Mouse (Mus musculus) hindbrain, embryonic 13.5 days (tissue): ENCODE measurements at regions not wholly inside any gene's neighbourhood (a gene's known extent, or its start where the extent isn't known, plus 50 kb on each side); places are given as distances from the start of the nearest gene placed in this dataset.

ENCODE experiments used
- ATAC-seq: fragments of 200-750 bp; cut with Nextera tagmentation; 2 replicates; pipeline ENCODE4 v1.8.0; 2017; ENCODE audit warnings: moderate TSS enrichment; ENCODE audit not compliant: low FRiP score
- H3K27ac ChIP-seq: fragments of 300-500 bp; sonication (generic); 2 replicates; pipeline ENCODE4 v1.5.1; 2015; ENCODE audit warnings: inconsistent platforms, mild to moderate bottlenecking, moderate library complexity
- H3K27me3 ChIP-seq: fragments of 300-500 bp; sonication (generic); 2 replicates; pipeline ENCODE4 v1.6.1; 2015; ENCODE audit warnings: mild to moderate bottlenecking, inconsistent platforms
- H3K36me3 ChIP-seq: fragments of 300-500 bp; sonication (generic); 2 replicates; pipeline ENCODE4 v1.6.1; 2015; ENCODE audit warnings: mild to moderate bottlenecking, inconsistent platforms
- H3K4me1 ChIP-seq: fragments of 300-500 bp; sonication (generic); replicated peaks from 2 replicates; pipeline ENCODE4 v1.6.1; 2015; ENCODE audit warnings: inconsistent platforms
- H3K4me2 ChIP-seq: fragments of 300-500 bp; sonication (generic); 2 replicates; pipeline ENCODE4 v1.6.1; 2015; ENCODE audit warnings: inconsistent platforms, mild to moderate bottlenecking, moderate library complexity
- H3K4me3 ChIP-seq: fragments of 300-500 bp; sonication (generic); 2 replicates; pipeline ENCODE4 v1.5.1; 2015; ENCODE audit warnings: mild to moderate bottlenecking, inconsistent platforms
- H3K9ac ChIP-seq: fragments of 300-500 bp; sonication (generic); 2 replicates; pipeline ENCODE4 v1.6.1; 2015; ENCODE audit warnings: mild to moderate bottlenecking, inconsistent platforms
- H3K9me3 ChIP-seq: fragments of 300-500 bp; sonication (generic); 2 replicates; pipeline ENCODE4 v1.6.1; 2016; ENCODE audit warnings: inconsistent platforms
- whole genome bisulfite sequencing: fragments of 180-500 bp; shearing (Covaris S2); methylation state at CpG from one replicate; pipeline ENCODE4 v1.1.7; 2015; 5-methylcytosine and 5-hydroxymethylcytosine counted together

- H3K4me3 ChIP-seq, result no peak overlapping the region
- no peaks in the 10 kb centered on the region for H3K4me1 ChIP-seq
- H3K9me3 ChIP-seq, result no peaks in the 10 kb centered on the region
- no peak overlapping the region for H3K9ac ChIP-seq
- no peak for ATAC-seq
- 93% methylated on average over 1 of the region's 1 CpGs for WGBS
- H3K4me2 ChIP-seq, result no peak overlapping the region
- no peaks in the 10 kb centered on the region for H3K36me3 ChIP-seq
- H3K27me3 ChIP-seq, result no peaks in the 10 kb centered on the region
- no peak overlapping the region for H3K27ac ChIP-seq
Observed at GRCm38 (mm10) chr4:70160525-70161224, 249.6 kb downstream of the Cdk5rap2 start.

- ATAC-seq, result no peak
- Histone ChIP-seq H3K9me3 (no peaks in the 10 kb centered on the region), H3K4me1 (no peaks in the 10 kb centered on the region), H3K27ac (no peak overlapping the region), H3K36me3 (no peaks in the 10 kb centered on the region), H3K9ac (no peak overlapping the region), H3K4me3 (no peak overlapping the region), H3K27me3 (no peaks in the 10 kb centered on the region), H3K4me2 (no peak overlapping the region)
- 94% methylated on average over 1 of the region's 1 CpGs for WGBS
Observed at GRCm38 (mm10) chr4:70160062-70160461, 250.2 kb downstream of the Cdk5rap2 start.

GRCm38 (mm10) chr4:70153179-70153578 lies 257.1 kb downstream of the Cdk5rap2 start:
- ATAC-seq, result no peak
- no peaks in the 10 kb centered on the region for H3K9me3 ChIP-seq
- no peaks in the 10 kb centered on the region for H3K27me3 ChIP-seq
- H3K4me1 ChIP-seq, result no peaks in the 10 kb centered on the region
- no peak overlapping the region for H3K9ac ChIP-seq
- no peak overlapping the region for H3K4me3 ChIP-seq
- WGBS, result 62% methylated on average over 3 of the region's 3 CpGs
- no peak overlapping the region for H3K4me2 ChIP-seq
- no peaks in the 10 kb centered on the region for H3K36me3 ChIP-seq
- no peak overlapping the region for H3K27ac ChIP-seq

- no peak for ATAC-seq
- H3K9ac ChIP-seq, result no peak overlapping the region
- H3K27me3 ChIP-seq, result no peaks in the 10 kb centered on the region
Observed at GRCm38 (mm10) chr4:70109011-70109410, 301.2 kb downstream of the Cdk5rap2 start.

GRCm38 (mm10) chr4:70105776-70106175 lies 304.5 kb downstream of the Cdk5rap2 start:
- ATAC-seq, result no peak
- H3K27me3 ChIP-seq, result no peaks in the 10 kb centered on the region
- 80% methylated on average over 2 of the region's 2 CpGs for WGBS

More at GRCm38 (mm10) chr4:70109011-70109410, 301.2 kb downstream of the Cdk5rap2 start:
- H3K4me3 ChIP-seq, result no peak overlapping the region
- no peak overlapping the region for H3K4me2 ChIP-seq
- H3K4me1 ChIP-seq, result no peaks in the 10 kb centered on the region
- H3K27ac ChIP-seq, result no peak overlapping the region
- no peaks in the 10 kb centered on the region for H3K36me3 ChIP-seq
- H3K9me3 ChIP-seq, result no peaks in the 10 kb centered on the region

GRCm38 (mm10) chr4:70097353-70097752 lies 312.9 kb downstream of the Cdk5rap2 start:
- no peak for ATAC-seq
- no peaks in the 10 kb centered on the region for H3K27me3 ChIP-seq

More at GRCm38 (mm10) chr4:70105776-70106175, 304.5 kb downstream of the Cdk5rap2 start:
- Histone ChIP-seq H3K9me3 (no peaks in the 10 kb centered on the region), H3K4me3 (no peak overlapping the region), H3K4me2 (no peak overlapping the region), H3K27ac (no peak overlapping the region), H3K4me1 (no peaks in the 10 kb centered on the region), H3K36me3 (no peaks in the 10 kb centered on the region), H3K9ac (no peak overlapping the region)

GRCm38 (mm10) chr4:70078206-70078605 lies 332.0 kb downstream of the Cdk5rap2 start:
- Histone ChIP-seq H3K4me2 (no peak overlapping the region), H3K9ac (no peak overlapping the region), H3K27me3 (no peaks in the 10 kb centered on the region), H3K36me3 (no peaks in the 10 kb centered on the region), H3K4me1 (no peaks in the 10 kb centered on the region), H3K9me3 (no peaks in the 10 kb centered on the region), H3K4me3 (no peak overlapping the region), H3K27ac (no peak overlapping the region)
- ATAC-seq, result no peak

More at GRCm38 (mm10) chr4:70097353-70097752, 312.9 kb downstream of the Cdk5rap2 start:
- H3K4me2 ChIP-seq, result no peak overlapping the region
- H3K9ac ChIP-seq, result no peak overlapping the region
- H3K36me3 ChIP-seq, result no peaks in the 10 kb centered on the region
- 83% methylated on average over 3 of the region's 3 CpGs for WGBS
- no peaks in the 10 kb centered on the region for H3K9me3 ChIP-seq
- H3K4me1 ChIP-seq, result no peaks in the 10 kb centered on the region
- H3K4me3 ChIP-seq, result no peak overlapping the region
- H3K27ac ChIP-seq, result no peak overlapping the region

GRCm38 (mm10) chr4:70062516-70062915 lies 347.7 kb downstream of the Cdk5rap2 start:
- no peaks in the 10 kb centered on the region for H3K27me3 ChIP-seq
- no peaks in the 10 kb centered on the region for H3K4me1 ChIP-seq
- no peaks in the 10 kb centered on the region for H3K9me3 ChIP-seq
- no peaks in the 10 kb centered on the region for H3K36me3 ChIP-seq
- no peak for ATAC-seq
- H3K27ac ChIP-seq, result no peak overlapping the region
- H3K9ac ChIP-seq, result no peak overlapping the region
- H3K4me2 ChIP-seq, result no peak overlapping the region
- H3K4me3 ChIP-seq, result no peak overlapping the region
- WGBS, result 74% methylated on average over 1 of the region's 1 CpGs

GRCm38 (mm10) chr4:70058831-70059544 lies 351.3 kb downstream of the Cdk5rap2 start:
- Histone ChIP-seq H3K4me3 (no peak overlapping the region), H3K9ac (no peak overlapping the region), H3K27me3 (no peaks in the 10 kb centered on the region), H3K36me3 (no peaks in the 10 kb centered on the region), H3K27ac (no peak overlapping the region), H3K4me1 (no peaks in the 10 kb centered on the region), H3K4me2 (no peak overlapping the region), H3K9me3 (no peaks in the 10 kb centered on the region)
- WGBS, result 75% methylated on average over 12 of the region's 12 CpGs
- peak; percentile 77 for ATAC-seq

GRCm38 (mm10) chr4:70053136-70053535 lies 357.1 kb downstream of the Cdk5rap2 start:
- no peaks in the 10 kb centered on the region for H3K4me1 ChIP-seq
- WGBS, result 79% methylated on average over 2 of the region's 2 CpGs
- H3K9me3 ChIP-seq, result no peaks in the 10 kb centered on the region
- H3K9ac ChIP-seq, result no peak overlapping the region
- no peaks in the 10 kb centered on the region for H3K36me3 ChIP-seq
- no peak overlapping the region for H3K27ac ChIP-seq
- no peak for ATAC-seq
- no peaks in the 10 kb centered on the region for H3K27me3 ChIP-seq
- no peak overlapping the region for H3K4me2 ChIP-seq
- H3K4me3 ChIP-seq, result no peak overlapping the region

GRCm38 (mm10) chr4:70038241-70038640 lies 372.0 kb downstream of the Cdk5rap2 start:
- no peak overlapping the region for H3K9ac ChIP-seq
- no peaks in the 10 kb centered on the region for H3K36me3 ChIP-seq
- no peak overlapping the region for H3K4me2 ChIP-seq
- H3K27me3 ChIP-seq, result no peaks in the 10 kb centered on the region
- no peak for ATAC-seq
- H3K9me3 ChIP-seq, result no peaks in the 10 kb centered on the region; the same call in 1 of the 2 replicates
- H3K4me3 ChIP-seq, result no peak overlapping the region
- no peak overlapping the region for H3K27ac ChIP-seq
- no peaks in the 10 kb centered on the region for H3K4me1 ChIP-seq
- WGBS, result 91% methylated on average over 1 of the region's 1 CpGs

GRCm38 (mm10) chr4:70035912-70036311 lies 374.3 kb downstream of the Cdk5rap2 start:
- no peaks in the 10 kb centered on the region; the same call in 1 of the 2 replicates for H3K9me3 ChIP-seq
- ATAC-seq, result no peak
- WGBS, result 58% methylated on average over 1 of the region's 1 CpGs

GRCm38 (mm10) chr4:70032497-70032896 lies 377.7 kb downstream of the Cdk5rap2 start:
- H3K27ac ChIP-seq, result no peak overlapping the region
- no peak overlapping the region for H3K4me2 ChIP-seq
- no peaks in the 10 kb centered on the region for H3K4me1 ChIP-seq
- no peaks in the 10 kb centered on the region for H3K9me3 ChIP-seq
- 69% methylated on average over 3 of the region's 3 CpGs for WGBS
- no peak overlapping the region for H3K9ac ChIP-seq
- H3K27me3 ChIP-seq, result no peaks in the 10 kb centered on the region
- no peaks in the 10 kb centered on the region for H3K36me3 ChIP-seq
- no peak overlapping the region for H3K4me3 ChIP-seq
- no peak for ATAC-seq

More at GRCm38 (mm10) chr4:70035912-70036311, 374.3 kb downstream of the Cdk5rap2 start:
- no peak overlapping the region for H3K4me2 ChIP-seq
- H3K9ac ChIP-seq, result no peak overlapping the region
- no peaks in the 10 kb centered on the region for H3K27me3 ChIP-seq
- H3K36me3 ChIP-seq, result no peaks in the 10 kb centered on the region
- H3K27ac ChIP-seq, result no peak overlapping the region
- H3K4me1 ChIP-seq, result no peaks in the 10 kb centered on the region
- H3K4me3 ChIP-seq, result no peak overlapping the region
